Mouse (Mus musculus) limb, embryonic 13.5 days (tissue): ENCODE data around the gene Zmiz1. TPM values are rescaled to one million over a fixed set of nuclear protein-coding genes. Genes with fewer than 3 reads are reported as not detected.

Experiments
- ATAC-seq: fragments of 200-750 bp; cut with Nextera tagmentation; 2 replicates; pipeline ENCODE4 v1.8.0; 2017; ENCODE audit warnings: low read depth, moderate number of reproducible peaks, moderate TSS enrichment; ENCODE audit not compliant: low FRiP score
- H3K27ac ChIP-seq: fragments of 300-500 bp; sonication (generic); 2 replicates; pipeline ENCODE4 v1.5.1; 2015; ENCODE audit warnings: inconsistent platforms, mild to moderate bottlenecking, moderate library complexity
- H3K27me3 ChIP-seq: fragments of 300-500 bp; sonication (generic); 2 replicates; pipeline ENCODE4 v1.6.1; 2015; ENCODE audit warnings: mild to moderate bottlenecking, inconsistent platforms
- H3K36me3 ChIP-seq: fragments of 300-500 bp; sonication (generic); 2 replicates; pipeline ENCODE4 v1.6.1; 2015; ENCODE audit warnings: inconsistent platforms, mild to moderate bottlenecking, moderate library complexity
- H3K4me1 ChIP-seq: fragments of 300-500 bp; sonication (generic); 2 replicates; pipeline ENCODE4 v1.6.1; 2015; ENCODE audit warnings: inconsistent platforms
- H3K4me2 ChIP-seq: fragments of 300-500 bp; sonication (generic); replicated peaks from 2 replicates; pipeline ENCODE4 v1.6.1; 2015; ENCODE audit warnings: inconsistent platforms, mild to moderate bottlenecking, moderate library complexity
- H3K4me3 ChIP-seq: fragments of 300-500 bp; sonication (generic); 2 replicates; pipeline ENCODE4 v1.5.1; 2015; ENCODE audit warnings: moderate library complexity, mild to moderate bottlenecking, inconsistent platforms
- H3K9ac ChIP-seq: fragments of 300-500 bp; sonication (generic); 2 replicates; pipeline ENCODE4 v1.6.1; 2015; ENCODE audit warnings: mild to moderate bottlenecking, inconsistent platforms
- H3K9me3 ChIP-seq: fragments of 300-500 bp; sonication (generic); 2 replicates; pipeline ENCODE4 v1.6.1; 2016; ENCODE audit warnings: inconsistent platforms
- WGBS: fragments of 180-500 bp; shearing (Covaris S2); methylation state at CpG from one replicate; pipeline ENCODE4 v1.1.7; 2015; 5-methylcytosine and 5-hydroxymethylcytosine counted together
- polyA plus RNA-seq: library from polyadenylated mRNA; unstranded; fragments of >200 nt; fragmentation: Nextera tagmentation; extraction: Ambion mirVana; gene quantifications from 2 replicates; pipeline ENCODE4 v1.2.1, GENCODE M21; 2015

Zmiz1 gene
- polyA plus RNA-seq, 1 experiment from 2014 or later = 68.6 TPM

DNA sequence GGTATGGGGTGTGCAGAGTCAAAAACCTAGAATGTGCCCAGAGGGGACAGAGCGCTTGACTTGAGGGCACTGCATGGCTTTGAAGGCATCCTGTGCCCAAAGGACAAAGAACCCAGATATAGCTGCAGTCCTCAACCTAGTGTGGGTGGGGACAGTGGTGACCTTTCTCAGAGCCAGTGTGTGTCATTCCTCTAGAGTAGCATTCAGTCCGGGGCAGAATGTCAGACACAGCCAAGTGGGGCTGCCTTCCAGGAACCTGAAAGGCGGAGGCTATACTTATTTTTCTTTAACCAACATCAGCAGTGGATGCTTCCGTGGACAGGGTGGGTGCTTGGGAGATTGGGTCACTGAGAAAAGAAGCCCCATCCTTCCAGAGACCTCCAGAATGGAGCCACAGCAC lies 103.5 kb downstream of the Zmiz1 start:
- Histone ChIP-seq H3K4me2 (no peak overlapping the region), H3K9me3 (no peaks in the 10 kb centered on the region), H3K4me3 (no peak overlapping the region), H3K9ac (no peak overlapping the region), H3K4me1 (peaks cover 77% of the 10 kb centered on the region), H3K36me3 (peaks cover 52% of the 10 kb centered on the region), H3K27me3 (no peaks in the 10 kb centered on the region), H3K27ac (peak overlapping the region; percentile 45; the same call in 1 of the 2 replicates)
- WGBS = 86% methylated on average over 4 of the region's 4 CpGs
- no peak for ATAC-seq

DNA sequence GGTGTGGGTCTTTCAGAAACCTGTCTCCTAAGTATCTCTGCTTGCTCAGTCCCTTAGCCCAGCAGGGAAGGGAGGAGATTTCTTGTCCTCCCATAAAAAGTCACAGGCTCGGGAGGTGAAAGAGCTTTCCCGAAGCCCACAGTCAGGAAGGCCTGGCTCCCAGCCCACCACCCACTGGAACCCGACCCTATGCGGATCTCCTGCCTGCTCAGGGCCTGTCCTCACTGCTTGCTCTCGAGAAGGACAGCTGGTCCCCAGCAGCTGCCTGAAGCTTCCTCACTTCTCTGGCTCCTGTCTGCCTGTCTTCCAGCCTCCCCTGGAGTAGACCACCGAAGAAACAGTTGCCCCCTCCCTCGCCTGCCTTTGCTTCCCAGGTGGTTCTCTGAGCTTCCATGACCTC lies 103.9 kb downstream of the Zmiz1 start:
- no peak overlapping the region for H3K4me3 ChIP-seq
- H3K36me3 ChIP-seq = peaks cover 55% of the 10 kb centered on the region
- no peaks in the 10 kb centered on the region for H3K9me3 ChIP-seq
- no peaks in the 10 kb centered on the region for H3K27me3 ChIP-seq
- H3K27ac ChIP-seq = peak overlapping the region; percentile 45; the same call in 1 of the 2 replicates
- no peak overlapping the region for H3K4me2 ChIP-seq
- 48% methylated on average over 7 of the region's 7 CpGs for WGBS
- no peak overlapping the region for H3K9ac ChIP-seq
- no peak for ATAC-seq
- peaks cover 73% of the 10 kb centered on the region for H3K4me1 ChIP-seq

DNA sequence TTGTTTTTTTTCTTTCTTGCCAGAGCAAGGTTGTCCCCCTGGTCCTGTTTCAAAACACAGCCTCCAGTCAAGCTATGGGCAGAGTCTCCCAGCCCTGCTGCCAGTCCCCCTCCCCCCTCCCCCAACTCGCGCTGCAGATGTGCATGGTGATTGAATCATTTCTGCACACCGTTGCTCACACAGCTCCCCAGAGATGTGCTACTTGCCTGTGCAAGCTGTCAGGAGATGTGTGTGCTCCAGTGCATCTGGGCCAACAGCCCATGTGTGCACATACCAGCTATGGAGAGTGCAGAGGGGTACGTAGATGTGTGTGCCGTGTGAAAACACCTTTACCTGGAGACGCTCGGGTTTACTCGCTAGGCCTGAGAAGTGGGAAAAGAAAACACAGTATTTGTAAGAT lies 105.6 kb downstream of the Zmiz1 start:
- H3K4me3 ChIP-seq = no peak overlapping the region
- WGBS = 46% methylated on average over 8 of the region's 8 CpGs
- no peaks in the 10 kb centered on the region for H3K9me3 ChIP-seq
- peaks cover 58% of the 10 kb centered on the region for H3K4me1 ChIP-seq
- ATAC-seq = no peak
- peak overlapping the region; percentile 69 for H3K27ac ChIP-seq
- H3K27me3 ChIP-seq = no peaks in the 10 kb centered on the region
- peaks cover 58% of the 10 kb centered on the region for H3K36me3 ChIP-seq
- no peak overlapping the region for H3K4me2 ChIP-seq
- H3K9ac ChIP-seq = peak overlapping the region; percentile 31; the same call in 1 of the 2 replicates

DNA sequence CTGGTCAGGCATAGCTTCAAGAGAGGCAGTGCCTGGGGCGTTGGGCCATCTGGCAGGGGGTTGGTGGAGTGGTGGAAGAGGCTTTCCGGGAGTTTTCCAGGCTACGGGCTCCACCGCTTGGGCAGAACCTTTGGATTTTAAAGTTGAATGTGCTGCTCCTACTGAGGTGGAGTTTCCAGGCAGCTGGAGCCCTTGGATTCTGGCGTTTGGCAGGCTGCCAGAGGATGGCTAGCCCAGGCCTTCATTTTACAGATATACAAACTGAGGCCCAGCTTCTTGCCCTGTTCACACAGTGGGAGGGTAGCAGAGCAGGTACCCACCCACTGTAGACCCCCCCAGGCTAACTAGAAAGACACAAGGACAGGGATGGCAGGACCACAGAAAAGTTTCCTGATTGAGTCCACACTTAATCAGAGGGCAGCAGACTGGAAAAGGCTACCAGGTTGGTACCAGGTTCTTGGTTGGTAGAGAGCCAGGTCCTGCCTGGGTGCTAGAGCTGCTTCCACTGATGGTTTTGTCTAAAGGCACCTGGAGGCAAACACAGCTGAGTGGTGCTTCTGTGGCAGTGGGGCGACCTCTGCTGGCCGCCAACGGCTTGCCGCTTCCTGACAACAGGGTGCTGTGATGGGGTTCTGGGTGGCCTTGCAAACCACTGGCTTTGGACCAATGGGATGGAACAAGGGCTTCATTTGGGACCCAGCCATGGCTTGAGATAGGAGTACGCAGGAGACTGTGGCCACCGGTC lies 106.5 kb downstream of the Zmiz1 start:
- H3K4me1 ChIP-seq = peaks cover 49% of the 10 kb centered on the region
- no peak overlapping the region for H3K4me3 ChIP-seq
- H3K9me3 ChIP-seq = no peaks in the 10 kb centered on the region
- H3K27ac ChIP-seq = peak overlapping the region; percentile 69
- ATAC-seq = peak; percentile 25; the same call in 1 of the 2 replicates
- peaks cover 50% of the 10 kb centered on the region for H3K36me3 ChIP-seq
- H3K9ac ChIP-seq = 0 out of 2 replicates have a peak overlapping the region, but pooled peaks have one; percentile 39
- H3K27me3 ChIP-seq = no peaks in the 10 kb centered on the region
- 17% methylated on average over 11 of the region's 11 CpGs for WGBS
- no peak overlapping the region for H3K4me2 ChIP-seq

DNA sequence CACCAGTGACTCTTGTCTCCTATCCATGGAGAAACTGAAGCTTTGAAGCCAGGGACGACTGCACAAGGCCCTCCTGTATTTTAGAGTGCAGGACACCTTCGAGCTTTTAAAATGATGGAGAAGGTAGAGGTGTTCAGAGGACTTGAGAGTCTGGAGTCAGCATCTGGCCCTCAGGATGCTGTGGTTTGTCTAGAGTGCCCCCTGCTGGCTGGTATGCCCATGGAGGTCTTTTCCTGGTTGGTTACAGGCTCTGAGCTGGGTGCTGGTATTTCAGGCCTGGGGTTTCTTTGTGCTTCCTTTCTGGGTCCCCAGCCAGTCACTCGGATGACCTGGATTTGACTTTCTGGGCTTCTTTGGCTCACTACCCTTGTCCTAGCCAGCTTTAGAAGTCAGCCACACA lies 108.3 kb downstream of the Zmiz1 start:
- Histone ChIP-seq H3K27me3 (no peaks in the 10 kb centered on the region), H3K4me3 (no peak overlapping the region), H3K27ac (no peak overlapping the region), H3K4me1 (peaks cover 34% of the 10 kb centered on the region), H3K36me3 (peaks cover 47% of the 10 kb centered on the region), H3K4me2 (no peak overlapping the region), H3K9ac (no peak overlapping the region), H3K9me3 (no peaks in the 10 kb centered on the region)
- 43% methylated on average over 3 of the region's 3 CpGs for WGBS
- no peak for ATAC-seq

DNA sequence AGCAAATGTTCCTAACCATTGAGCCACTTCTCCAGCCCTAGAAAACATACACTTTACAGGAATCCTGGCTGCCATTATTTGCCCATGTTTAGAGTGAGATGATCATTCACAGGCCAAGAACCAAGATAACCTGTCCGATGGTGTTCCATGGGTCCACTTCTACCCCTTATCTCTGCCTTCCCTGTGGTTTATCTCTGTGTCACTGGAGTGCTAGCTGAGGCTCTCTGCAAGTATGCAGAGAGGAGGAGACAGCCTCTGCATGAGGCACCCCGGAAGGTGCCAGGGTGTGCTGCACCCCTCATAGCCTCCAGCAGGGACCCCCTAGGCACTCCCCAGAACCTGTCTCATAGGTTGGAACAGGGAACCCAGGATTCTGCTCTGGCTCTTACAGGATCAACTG lies 108.9 kb downstream of the Zmiz1 start:
- no peaks in the 10 kb centered on the region for H3K27me3 ChIP-seq
- no peak overlapping the region for H3K4me3 ChIP-seq
- no peak overlapping the region for H3K9ac ChIP-seq
- peaks cover 29% of the 10 kb centered on the region for H3K4me1 ChIP-seq
- WGBS = 88% methylated on average over 2 of the region's 2 CpGs
- H3K9me3 ChIP-seq = no peaks in the 10 kb centered on the region
- ATAC-seq = no peak
- H3K36me3 ChIP-seq = peaks cover 52% of the 10 kb centered on the region
- H3K27ac ChIP-seq = no peak overlapping the region
- H3K4me2 ChIP-seq = no peak overlapping the region

DNA sequence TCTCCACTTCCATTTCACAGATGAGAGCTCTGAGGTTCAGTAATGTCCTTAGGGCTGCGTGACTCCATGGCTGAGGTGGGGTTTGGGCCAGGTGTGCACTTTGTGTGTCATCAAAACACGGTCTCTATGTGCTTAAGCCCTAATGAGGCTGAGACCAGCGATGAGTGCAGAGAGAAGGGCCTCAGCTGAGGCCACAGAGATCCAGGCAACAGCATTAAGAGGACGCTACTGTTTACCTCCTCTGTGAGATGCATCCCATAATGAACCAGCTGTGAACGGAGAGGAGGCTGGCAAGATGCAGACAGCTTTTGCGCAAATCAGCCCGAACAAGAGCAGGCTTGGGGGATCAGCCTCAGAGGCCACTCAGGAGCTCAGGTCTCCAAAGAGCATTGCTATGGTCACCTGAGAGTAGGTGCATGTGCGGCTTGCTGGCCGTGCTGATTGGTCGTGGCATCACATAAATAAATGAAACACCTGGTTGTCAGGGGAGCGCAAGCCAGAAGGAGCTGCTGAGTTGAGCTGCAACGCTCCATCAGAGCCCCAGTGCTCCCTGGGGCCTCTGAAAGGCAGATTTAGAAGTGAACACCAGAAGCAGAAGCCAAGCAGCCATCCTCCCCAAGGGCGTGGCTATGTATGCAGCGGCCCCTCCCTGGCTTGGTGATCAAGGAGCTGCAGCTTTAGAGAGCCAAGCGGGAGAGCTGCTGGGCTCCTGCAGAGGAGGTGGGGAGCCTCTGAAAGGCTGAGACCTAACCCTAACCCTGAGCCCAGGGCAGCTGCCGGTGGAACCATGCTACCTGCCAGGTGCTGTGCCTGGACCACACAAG lies 115.3 kb downstream of the Zmiz1 start:
- H3K9ac ChIP-seq = no peak overlapping the region
- no peak overlapping the region; the same call in 1 of the 2 replicates for H3K27ac ChIP-seq
- H3K36me3 ChIP-seq = peaks cover 80% of the 10 kb centered on the region

DNA sequence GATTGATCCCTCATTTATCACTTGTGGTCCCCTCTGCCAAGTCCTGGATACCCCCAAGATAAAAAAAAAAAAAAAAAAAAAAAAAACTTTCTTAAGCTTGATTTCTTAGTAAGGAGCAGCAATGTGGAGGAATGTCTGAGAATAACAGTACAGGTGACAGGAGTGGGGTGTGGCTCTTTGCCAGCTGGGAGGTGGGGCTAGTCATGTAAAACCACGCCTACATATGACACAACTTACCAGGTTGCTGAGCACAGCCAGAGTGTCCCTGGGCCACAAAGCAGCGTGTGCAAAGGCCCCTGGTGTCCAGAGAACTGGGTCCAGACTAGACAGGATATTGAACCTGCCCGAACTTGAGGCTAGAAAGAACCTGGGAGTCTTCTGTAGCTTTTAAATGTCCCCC lies 117.7 kb downstream of the Zmiz1 start:
- no peak overlapping the region; the same call in 1 of the 2 replicates for H3K27ac ChIP-seq

More for the DNA sequence above, 115.3 kb downstream of the Zmiz1 start:
- no peak overlapping the region for H3K4me2 ChIP-seq
- ATAC-seq = 0 out of 2 replicates have a peak, but pooled peaks have one; percentile 30
- no peaks in the 10 kb centered on the region for H3K9me3 ChIP-seq
- no peak overlapping the region for H3K4me3 ChIP-seq
- 35% methylated on average over 16 of the region's 16 CpGs for WGBS
- H3K27me3 ChIP-seq = no peaks in the 10 kb centered on the region
- peaks cover 36% of the 10 kb centered on the region for H3K4me1 ChIP-seq

DNA sequence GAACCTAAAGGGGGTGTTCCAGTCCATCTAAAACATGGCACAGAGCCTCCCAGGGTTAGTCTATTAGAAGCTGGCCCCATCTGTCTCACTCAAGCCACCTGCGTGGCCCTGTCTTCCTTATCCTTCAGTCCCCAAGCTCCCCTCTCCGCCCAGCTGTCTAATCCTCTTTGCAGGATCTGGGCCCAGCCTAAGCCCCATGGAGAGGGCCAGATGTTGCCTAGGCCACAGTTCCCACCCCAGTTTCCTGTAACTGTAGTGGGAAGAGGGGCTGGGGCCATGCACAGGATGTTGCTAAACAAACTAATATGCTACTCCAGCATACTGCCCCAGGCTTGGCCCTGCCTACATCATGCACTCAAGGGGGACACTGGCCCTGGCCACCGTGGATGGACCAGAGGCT lies 118.4 kb downstream of the Zmiz1 start:
- peak overlapping the region; percentile 39; the same call in 1 of the 2 replicates for H3K27ac ChIP-seq
- no peak overlapping the region for H3K9ac ChIP-seq
- WGBS = 60% methylated on average over 3 of the region's 3 CpGs
- peaks cover 36% of the 10 kb centered on the region for H3K4me1 ChIP-seq
- H3K4me2 ChIP-seq = no peak overlapping the region
- H3K9me3 ChIP-seq = no peaks in the 10 kb centered on the region
- H3K27me3 ChIP-seq = no peaks in the 10 kb centered on the region
- H3K4me3 ChIP-seq = no peak overlapping the region
- peaks cover 100% of the 10 kb centered on the region for H3K36me3 ChIP-seq
- no peak for ATAC-seq

More for the DNA sequence above, 117.7 kb downstream of the Zmiz1 start:
- Histone ChIP-seq H3K9me3 (no peaks in the 10 kb centered on the region), H3K27me3 (no peaks in the 10 kb centered on the region), H3K4me2 (no peak overlapping the region), H3K4me3 (no peak overlapping the region), H3K36me3 (peaks cover 100% of the 10 kb centered on the region), H3K9ac (no peak overlapping the region), H3K4me1 (peaks cover 36% of the 10 kb centered on the region)
- 82% methylated on average over 3 of the region's 3 CpGs for WGBS
- ATAC-seq = no peak

DNA sequence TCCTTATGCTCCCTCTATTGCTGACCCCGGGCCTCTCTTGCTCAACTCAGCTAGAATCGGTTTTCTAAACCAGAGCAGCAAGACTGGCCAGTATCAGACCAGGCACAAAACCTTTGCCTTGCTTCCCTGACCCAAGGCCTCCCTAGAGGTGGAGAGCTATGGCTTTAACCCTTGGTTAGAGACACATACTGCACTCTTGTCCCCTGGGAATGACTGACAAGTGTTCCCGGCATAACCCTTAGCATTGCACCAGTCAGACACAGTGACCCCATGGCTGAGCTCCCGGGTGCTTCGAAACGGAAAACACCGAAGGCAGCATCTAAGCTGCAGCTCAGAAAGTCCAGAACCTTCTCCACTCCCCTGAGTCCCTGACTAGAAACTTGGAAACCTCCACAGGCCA lies 120.6 kb downstream of the Zmiz1 start:
- Histone ChIP-seq H3K4me1 (peaks cover 27% of the 10 kb centered on the region), H3K27ac (no peak overlapping the region), H3K9me3 (no peaks in the 10 kb centered on the region), H3K9ac (no peak overlapping the region), H3K36me3 (peaks cover 100% of the 10 kb centered on the region), H3K27me3 (no peaks in the 10 kb centered on the region), H3K4me2 (no peak overlapping the region), H3K4me3 (no peak overlapping the region)
- no peak for ATAC-seq
- 84% methylated on average over 7 of the region's 7 CpGs for WGBS

DNA sequence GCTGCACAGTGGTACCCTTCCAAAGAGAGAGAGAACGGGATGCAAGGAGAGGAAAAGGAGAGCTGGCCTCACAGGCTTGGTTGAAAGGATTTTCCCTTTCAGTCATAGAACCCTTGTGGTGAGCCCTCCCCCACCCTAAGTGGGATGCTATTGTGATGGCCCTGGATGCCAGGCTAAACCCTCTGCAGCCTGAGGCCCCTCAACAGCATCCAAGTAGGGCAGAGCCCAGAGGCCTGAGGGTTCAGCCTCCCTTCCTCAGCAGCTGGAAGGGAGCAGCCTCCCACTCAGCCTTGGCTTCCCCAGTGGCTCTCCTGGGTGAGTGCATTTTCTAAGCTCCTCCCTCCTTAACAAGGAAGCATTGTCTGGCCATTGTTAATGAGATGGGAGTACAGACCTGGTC lies 121.4 kb downstream of the Zmiz1 start:
- Histone ChIP-seq H3K4me2 (no peak overlapping the region), H3K27ac (no peak overlapping the region), H3K36me3 (peaks cover 97% of the 10 kb centered on the region), H3K4me1 (peaks cover 34% of the 10 kb centered on the region), H3K9ac (no peak overlapping the region), H3K4me3 (no peak overlapping the region), H3K27me3 (no peaks in the 10 kb centered on the region), H3K9me3 (no peaks in the 10 kb centered on the region)
- no peak for ATAC-seq
- 80% methylated on average over 1 of the region's 1 CpGs for WGBS

DNA sequence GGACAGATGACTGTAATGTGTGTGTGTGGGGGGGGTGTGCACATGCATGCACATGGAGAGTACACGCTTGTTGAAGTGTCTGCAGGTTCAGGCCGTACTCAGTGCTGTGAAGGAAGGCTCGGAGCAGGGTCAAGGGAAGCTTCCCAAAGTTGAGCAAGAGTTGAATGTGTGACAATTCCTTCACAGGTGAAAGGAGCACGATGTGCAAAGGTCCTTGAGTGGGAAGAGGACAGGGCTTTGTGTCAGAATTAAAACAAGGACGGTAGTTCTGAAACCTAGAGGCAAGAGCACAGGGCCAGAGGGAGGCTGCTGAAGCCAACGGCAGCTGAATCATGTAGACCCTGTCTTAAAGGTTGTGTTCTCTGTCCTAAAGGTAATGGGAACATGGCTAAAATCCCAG lies 123.6 kb downstream of the Zmiz1 start:
- Histone ChIP-seq H3K9me3 (no peaks in the 10 kb centered on the region), H3K4me1 (peaks cover 40% of the 10 kb centered on the region), H3K27ac (no peak overlapping the region), H3K4me2 (no peak overlapping the region), H3K9ac (no peak overlapping the region), H3K36me3 (peaks cover 91% of the 10 kb centered on the region), H3K27me3 (no peaks in the 10 kb centered on the region), H3K4me3 (no peak overlapping the region)
- ATAC-seq = no peak
- 90% methylated on average over 6 of the region's 6 CpGs for WGBS
